Mouse (Mus musculus): ENCODE data around the gene Cisd2. TPM values are rescaled to one million over a fixed set of nuclear protein-coding genes. Genes with fewer than 3 reads are reported as not detected.

Cisd2 gene
- polyA plus RNA-seq, 1 experiment: 39.3 TPM

GRCm38 (mm10) chr3:135403211-135403610 is 20.5 kb downstream of the Cisd2 start:
- Histone ChIP-seq H3K27ac (ENCODE audit: control insufficient read depth, insufficient read depth, low read length) (peak overlapping the region; percentile 94), H3K36me3 (ENCODE audit: control insufficient read depth, insufficient read depth, low read length) (0 out of 2 replicates have a peak, but pooled peaks cover 4% of the 10 kb centered on the region), H3K27me3 (ENCODE audit: control insufficient read depth, insufficient read depth, low read length) (no peaks in the 10 kb centered on the region), H3K4me1 (replicated peaks; ENCODE audit: control insufficient read depth, insufficient read depth, low read length) (peaks cover 14% of the 10 kb centered on the region), H3K4me3 (ENCODE audit: control insufficient read depth, insufficient read depth, low read length) (no peak overlapping the region)
- WGBS: 13% methylated on average over 9 of the region's 9 CpGs
- peak; percentile 64 for DNase-seq
- TF ChIP-seq CTCF (IDR thresholded peaks at IDR 0.05; ENCODE audit: borderline replicate concordance, control insufficient read depth, extremely low read depth, insufficient read depth, low read length, poor library complexity): no peak
- TF ChIP-seq POLR2A (IDR thresholded peaks at IDR 0.05; ENCODE audit: control insufficient read depth, extremely low read depth, insufficient read depth, low read length, poor library complexity): no peak

- WGBS: 2% methylated on average over 10 of the region's 10 CpGs
- Histone ChIP-seq H3K27me3 (ENCODE audit: control insufficient read depth, insufficient read depth, low read length) (no peaks in the 10 kb centered on the region), H3K4me3 (ENCODE audit: control insufficient read depth, insufficient read depth, low read length) (no peak overlapping the region), H3K36me3 (ENCODE audit: control insufficient read depth, insufficient read depth, low read length) (0 out of 2 replicates have a peak, but pooled peaks cover 2% of the 10 kb centered on the region), H3K27ac (ENCODE audit: control insufficient read depth, insufficient read depth, low read length) (peak overlapping the region; percentile 94; the same call in 1 of the 2 replicates), H3K4me1 (replicated peaks; ENCODE audit: control insufficient read depth, insufficient read depth, low read length) (peaks cover 17% of the 10 kb centered on the region)
- DNase-seq: peak; percentile 95
- TF ChIP-seq POLR2A (IDR thresholded peaks at IDR 0.05; ENCODE audit: control insufficient read depth, extremely low read depth, insufficient read depth, low read length, poor library complexity) (no peak), CTCF (IDR thresholded peaks at IDR 0.05; ENCODE audit: borderline replicate concordance, control insufficient read depth, extremely low read depth, insufficient read depth, low read length, poor library complexity) (peak; percentile 78; the same call in 1 of the 2 replicates)
Observed at GRCm38 (mm10) chr3:135402201-135402658, 21.5 kb downstream of the Cisd2 start.

GRCm38 (mm10) chr3:135397112-135397511 is 26.6 kb downstream of the Cisd2 start:
- TF ChIP-seq POLR2A (IDR thresholded peaks at IDR 0.05; ENCODE audit: control insufficient read depth, extremely low read depth, insufficient read depth, low read length, poor library complexity): no peak
- no peak for TF ChIP-seq CTCF (IDR thresholded peaks at IDR 0.05; ENCODE audit: borderline replicate concordance, control insufficient read depth, extremely low read depth, insufficient read depth, low read length, poor library complexity)
- Histone ChIP-seq H3K36me3 (ENCODE audit: control insufficient read depth, insufficient read depth, low read length) (no peaks in the 10 kb centered on the region), H3K27me3 (ENCODE audit: control insufficient read depth, insufficient read depth, low read length) (no peaks in the 10 kb centered on the region), H3K27ac (ENCODE audit: control insufficient read depth, insufficient read depth, low read length) (no peak overlapping the region), H3K4me1 (replicated peaks; ENCODE audit: control insufficient read depth, insufficient read depth, low read length) (peaks cover 6% of the 10 kb centered on the region), H3K4me3 (ENCODE audit: control insufficient read depth, insufficient read depth, low read length) (no peak overlapping the region)
- DNase-seq: no peak

GRCm38 (mm10) chr3:135396081-135396480 is 27.6 kb downstream of the Cisd2 start:
- 69% methylated on average over 6 of the region's 6 CpGs for WGBS
- TF ChIP-seq POLR2A (IDR thresholded peaks at IDR 0.05; ENCODE audit: control insufficient read depth, extremely low read depth, insufficient read depth, low read length, poor library complexity) (no peak), CTCF (IDR thresholded peaks at IDR 0.05; ENCODE audit: borderline replicate concordance, control insufficient read depth, extremely low read depth, insufficient read depth, low read length, poor library complexity) (no peak)
- peaks cover 3% of the 10 kb centered on the region for H3K4me1 ChIP-seq (replicated peaks; ENCODE audit: control insufficient read depth, insufficient read depth, low read length)
- DNase-seq: no peak
- no peaks in the 10 kb centered on the region for H3K36me3 ChIP-seq (ENCODE audit: control insufficient read depth, insufficient read depth, low read length)
- no peaks in the 10 kb centered on the region for H3K27me3 ChIP-seq (ENCODE audit: control insufficient read depth, insufficient read depth, low read length)
- H3K27ac ChIP-seq (ENCODE audit: control insufficient read depth, insufficient read depth, low read length): no peak overlapping the region
- H3K4me3 ChIP-seq (ENCODE audit: control insufficient read depth, insufficient read depth, low read length): no peak overlapping the region

- TF ChIP-seq CTCF (IDR thresholded peaks at IDR 0.05; ENCODE audit: borderline replicate concordance, control insufficient read depth, extremely low read depth, insufficient read depth, low read length, poor library complexity) (no peak), POLR2A (IDR thresholded peaks at IDR 0.05; ENCODE audit: control insufficient read depth, extremely low read depth, insufficient read depth, low read length, poor library complexity) (no peak)
- H3K4me1 ChIP-seq (replicated peaks; ENCODE audit: control insufficient read depth, insufficient read depth, low read length): peaks cover 3% of the 10 kb centered on the region
- no peak for DNase-seq
- 94% methylated on average over 5 of the region's 5 CpGs for WGBS
- H3K36me3 ChIP-seq (ENCODE audit: control insufficient read depth, insufficient read depth, low read length): no peaks in the 10 kb centered on the region
- H3K27ac ChIP-seq (ENCODE audit: control insufficient read depth, insufficient read depth, low read length): no peak overlapping the region
- no peaks in the 10 kb centered on the region for H3K27me3 ChIP-seq (ENCODE audit: control insufficient read depth, insufficient read depth, low read length)
- H3K4me3 ChIP-seq (ENCODE audit: control insufficient read depth, insufficient read depth, low read length): no peak overlapping the region
Observed at GRCm38 (mm10) chr3:135395085-135395484, 28.6 kb downstream of the Cisd2 start.

- Histone ChIP-seq H3K27ac (ENCODE audit: control insufficient read depth, insufficient read depth, low read length) (no peak overlapping the region), H3K36me3 (ENCODE audit: control insufficient read depth, insufficient read depth, low read length) (no peaks in the 10 kb centered on the region), H3K27me3 (ENCODE audit: control insufficient read depth, insufficient read depth, low read length) (no peaks in the 10 kb centered on the region), H3K4me3 (ENCODE audit: control insufficient read depth, insufficient read depth, low read length) (no peak overlapping the region), H3K4me1 (replicated peaks; ENCODE audit: control insufficient read depth, insufficient read depth, low read length) (peaks cover 3% of the 10 kb centered on the region)
- WGBS: 86% methylated on average over 6 of the region's 6 CpGs
- no peak for TF ChIP-seq POLR2A (IDR thresholded peaks at IDR 0.05; ENCODE audit: control insufficient read depth, extremely low read depth, insufficient read depth, low read length, poor library complexity)
- DNase-seq: no peak
Observed at GRCm38 (mm10) chr3:135393186-135393585, 30.5 kb downstream of the Cisd2 start.

GRCm38 (mm10) chr3:135379868-135380267 is 43.9 kb downstream of the Cisd2 start:
- Histone ChIP-seq H3K27me3 (ENCODE audit: control insufficient read depth, insufficient read depth, low read length) (no peaks in the 10 kb centered on the region), H3K4me3 (ENCODE audit: control insufficient read depth, insufficient read depth, low read length) (no peak overlapping the region), H3K27ac (ENCODE audit: control insufficient read depth, insufficient read depth, low read length) (no peak overlapping the region), H3K36me3 (ENCODE audit: control insufficient read depth, insufficient read depth, low read length) (no peaks in the 10 kb centered on the region), H3K4me1 (replicated peaks; ENCODE audit: control insufficient read depth, insufficient read depth, low read length) (peaks cover 11% of the 10 kb centered on the region)
- DNase-seq: no peak
- TF ChIP-seq CTCF (IDR thresholded peaks at IDR 0.05; ENCODE audit: borderline replicate concordance, control insufficient read depth, extremely low read depth, insufficient read depth, low read length, poor library complexity) (no peak), POLR2A (IDR thresholded peaks at IDR 0.05; ENCODE audit: control insufficient read depth, extremely low read depth, insufficient read depth, low read length, poor library complexity) (no peak)
- WGBS: 98% methylated on average over 4 of the region's 4 CpGs
